Mouse (Mus musculus): Measurements from ENCODE around the gene Fchsd2.

DNA sequence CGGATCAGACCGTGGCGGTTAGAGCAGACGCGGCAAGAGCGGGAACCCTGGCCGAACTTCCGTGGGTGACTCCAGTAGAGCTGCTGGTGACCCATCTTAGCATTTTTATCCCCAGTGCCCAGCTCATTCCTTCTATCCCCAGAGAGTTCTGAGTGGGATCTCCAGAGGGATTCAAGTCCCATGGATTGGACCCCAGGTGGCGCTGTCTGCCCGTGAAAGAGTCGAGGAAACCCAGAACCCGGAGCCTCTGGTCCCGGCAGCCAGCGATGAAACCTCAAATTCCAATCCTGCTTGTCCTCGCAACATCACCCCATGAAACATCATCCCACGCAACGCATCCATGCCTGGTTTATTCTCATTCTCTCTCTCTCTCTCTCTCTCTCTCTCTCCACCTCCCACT, 31.3 kb upstream of the Fchsd2 start:
- peak; percentile 77 for TF ChIP-seq CTCF (IDR thresholded peaks at IDR 0.05; ENCODE audit: low read depth, low read length)
- no peak for TF ChIP-seq POLR2A (IDR thresholded peaks at IDR 0.05; ENCODE audit: insufficient read depth, low read length)
- no peak for TF ChIP-seq EP300 (IDR thresholded peaks at IDR 0.05; ENCODE audit: insufficient read depth, low read depth, low read length)
